Mouse (Mus musculus) CH12F3 (cell line): ENCODE data around the gene Gmip.

Experiments used
- in situ Hi-C: fragments of 300-500 bp; cut with MboI; formaldehyde crosslinking; loops from 2 replicates; pipeline ENCODE4 v1.14.3; 2020; ENCODE audit warnings: low sequenced_read_pairs

Gmip gene

DNA sequence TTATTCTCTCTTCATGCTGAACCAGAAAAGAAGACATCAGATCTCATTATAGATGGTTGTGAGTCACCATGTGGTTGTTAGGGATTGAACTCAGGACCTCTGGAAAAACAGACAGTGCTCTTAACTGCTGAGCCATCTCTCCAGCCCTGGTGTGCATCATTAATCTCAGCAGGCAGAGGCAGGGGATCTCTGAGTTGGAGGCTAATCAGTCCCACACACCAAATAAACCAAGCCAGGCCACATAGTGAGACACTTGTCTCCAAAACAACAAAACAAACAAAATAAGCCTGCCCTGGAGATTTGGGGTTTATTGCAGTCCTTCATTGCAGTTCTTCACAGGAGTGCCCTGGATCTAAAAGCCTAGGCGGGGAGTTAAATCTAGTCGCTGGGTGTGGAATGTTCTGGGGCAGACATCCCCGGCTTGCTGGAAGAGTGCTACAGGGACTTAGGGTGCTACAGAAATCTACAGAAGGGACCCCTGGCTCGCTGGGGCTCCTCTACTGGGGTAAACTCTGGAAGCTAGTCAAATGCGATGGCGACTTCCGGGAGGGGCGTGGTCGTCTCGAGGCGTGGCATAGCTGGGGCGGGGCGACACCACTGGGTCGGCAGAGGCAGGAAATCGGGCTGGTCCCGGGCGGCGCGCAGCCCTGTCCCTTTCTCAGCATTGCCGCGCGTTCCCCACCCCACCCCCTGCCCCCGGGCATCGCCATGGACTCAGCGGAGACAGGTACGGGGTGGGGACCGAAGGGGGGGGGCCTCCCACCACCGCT, at the start of gene Gmip:
TSS of gene Gmip (plus strand) at position 586 of the 770 bp plus-strand sequence.
- in situ Hi-C loops = no loop called here

DNA sequence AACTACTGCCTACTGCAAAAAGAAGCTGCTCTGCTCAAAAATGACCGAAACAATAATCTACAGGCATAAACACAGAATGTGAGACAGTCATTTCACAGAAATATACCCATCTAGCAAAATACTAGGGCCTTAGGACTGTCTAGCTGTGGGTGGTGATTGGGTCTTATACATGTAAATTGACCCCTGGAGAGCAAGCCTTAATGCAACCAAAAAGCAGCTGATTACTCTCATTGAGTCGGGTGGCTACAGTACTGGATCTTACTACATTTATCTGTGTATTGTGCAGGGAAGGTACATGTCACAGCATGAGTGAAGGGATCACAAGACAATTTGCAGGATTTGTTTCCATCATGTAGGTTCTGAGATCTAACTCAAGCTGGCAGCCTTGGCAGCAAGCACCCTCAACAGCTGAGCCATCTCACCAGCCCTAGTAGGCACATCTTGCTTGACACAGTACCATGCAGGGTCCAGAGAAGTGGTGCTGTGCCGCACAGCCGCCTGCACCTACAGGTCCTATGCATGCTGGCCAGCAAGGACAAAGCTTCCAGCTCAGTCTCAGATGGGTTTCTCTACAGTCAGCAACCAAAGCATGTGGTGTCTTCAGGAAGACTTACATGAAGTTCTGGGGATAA, 46.5 kb upstream of the Gmip start:
- in situ Hi-C loops = no loop called here

DNA sequence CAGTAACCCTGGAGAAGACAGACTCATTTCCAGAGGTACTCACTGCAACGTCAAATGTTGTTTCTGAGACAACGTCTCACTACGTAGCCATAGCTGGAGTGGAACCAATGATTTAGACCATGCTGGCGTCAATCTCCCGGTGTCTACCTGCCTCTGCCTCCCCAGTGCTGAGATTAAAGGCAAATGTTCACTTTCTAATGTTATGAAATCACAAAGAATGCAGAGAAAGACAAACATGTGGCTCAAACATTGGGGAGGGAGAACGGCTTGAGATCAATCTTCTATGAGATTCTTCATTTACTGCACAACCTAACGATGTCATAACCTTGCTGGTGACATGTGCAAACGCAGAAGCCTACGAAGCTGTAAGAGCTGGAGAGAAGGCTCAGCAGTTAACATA, 37.3 kb upstream of the Gmip start:
- in situ Hi-C loops = no loop called here

DNA sequence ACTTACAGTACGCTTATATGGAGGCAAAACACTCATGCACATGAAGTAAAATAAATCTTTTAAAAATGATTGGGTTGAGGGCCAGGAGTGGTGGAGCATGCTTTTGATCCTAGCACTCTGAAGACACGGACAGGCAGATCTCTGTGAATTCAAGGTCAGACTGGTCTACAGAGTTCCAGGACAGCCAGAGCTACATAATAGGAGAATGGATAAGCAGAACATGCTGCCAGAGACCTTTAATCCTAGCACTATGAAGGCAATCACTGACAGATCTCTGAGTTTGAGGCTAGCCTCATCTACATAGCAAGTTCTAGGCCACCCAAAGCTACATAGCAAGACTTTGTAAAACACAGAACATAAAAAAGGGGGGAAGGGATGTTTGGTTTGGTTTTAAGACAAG, 36.4 kb upstream of the Gmip start:
- in situ Hi-C loops = no loop called here

DNA sequence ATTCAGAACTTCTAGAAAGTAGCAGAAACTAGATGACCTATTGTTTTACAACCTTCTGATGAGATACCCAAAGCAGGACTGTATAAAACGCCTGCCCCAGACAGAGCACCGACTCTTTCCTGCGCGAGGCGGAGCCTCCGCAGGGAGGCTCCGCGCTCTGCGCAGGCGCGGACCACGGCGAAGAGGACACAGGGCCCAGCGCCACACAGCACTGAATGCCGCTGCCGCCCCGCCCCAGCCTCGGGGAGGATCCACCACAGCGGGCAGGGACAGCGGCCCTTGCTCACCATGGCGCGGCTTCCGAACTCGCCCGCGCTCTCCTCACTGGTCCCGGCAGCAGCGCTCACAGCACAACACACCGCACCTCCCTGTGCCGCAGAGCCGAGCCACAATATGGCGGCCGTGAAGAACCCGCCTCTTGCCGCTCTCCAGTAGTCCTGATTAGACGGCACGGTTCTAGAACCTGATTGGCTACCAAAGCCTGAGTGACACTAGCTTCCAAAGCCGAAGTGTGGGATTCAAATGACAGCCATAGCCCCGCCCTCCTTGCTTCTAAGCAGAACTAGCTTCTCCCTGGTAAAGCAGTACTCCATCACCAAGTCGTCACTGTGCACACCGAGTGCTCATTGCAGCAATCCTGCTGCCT, 33.9 kb upstream of the Gmip start, which contains the start of gene Gm20422:
TSS of gene Gm20422 (minus strand) at position 384 of the 646 bp plus-strand sequence.
- in situ Hi-C loops = no loop called here

DNA sequence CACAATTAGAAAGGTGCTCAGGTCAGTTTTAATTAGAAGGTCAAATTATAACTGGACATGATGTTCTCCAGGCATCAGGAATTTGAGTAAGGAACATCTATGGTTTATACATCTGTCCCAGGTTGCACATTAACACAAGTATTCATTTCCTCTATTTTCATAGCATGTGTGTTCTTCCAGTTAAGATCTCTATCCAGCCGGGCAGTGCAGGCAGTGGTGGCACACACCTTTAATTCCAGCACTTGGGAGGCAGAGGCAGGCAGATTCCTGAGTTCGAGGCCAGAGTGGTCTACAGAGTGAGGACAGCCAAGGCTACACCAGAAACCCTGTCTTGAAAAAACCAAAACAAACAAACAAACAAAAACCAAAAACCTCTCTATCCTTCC, 33.3 kb upstream of the Gmip start:
- in situ Hi-C loops = no loop called here

DNA sequence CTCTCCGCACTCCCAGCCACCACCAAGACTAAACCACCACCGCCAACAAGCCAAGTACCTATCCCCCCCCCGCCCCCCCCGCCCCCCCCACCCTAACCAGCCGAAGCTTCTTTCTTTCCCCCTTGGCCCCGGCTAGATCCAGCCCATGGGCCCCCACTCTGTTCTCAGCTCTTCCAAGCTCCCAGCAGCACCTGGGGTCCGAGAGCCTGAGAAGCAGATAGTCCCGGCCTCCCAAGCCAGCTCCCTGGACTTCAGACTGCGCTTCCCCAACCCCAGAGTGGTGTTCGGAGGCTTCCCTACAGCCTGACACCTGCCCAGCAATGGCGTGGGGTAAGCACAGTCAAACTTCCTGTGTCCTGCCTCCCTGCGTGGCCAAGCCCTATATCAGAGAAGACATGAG, 31.4 kb upstream of the Gmip start:
- in situ Hi-C loops = no loop called here

DNA sequence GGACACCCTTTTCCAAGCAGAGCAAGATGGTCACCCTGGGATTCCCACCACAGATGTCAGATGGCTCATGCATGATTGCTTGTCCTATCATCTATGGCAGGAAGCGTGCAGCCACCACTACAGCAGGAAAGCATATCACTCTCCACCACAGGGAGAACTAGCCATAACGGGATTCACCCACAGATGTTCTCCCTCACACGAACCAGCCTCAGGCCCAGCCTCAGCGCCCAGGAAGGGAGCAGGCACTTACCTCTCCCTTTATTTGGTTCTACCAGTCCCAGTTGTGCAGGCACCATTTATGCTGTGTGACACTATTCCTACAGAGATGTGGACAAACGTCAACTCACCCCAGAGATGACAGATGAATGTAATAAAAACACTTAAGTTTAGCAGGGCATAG, 19.4 kb upstream of the Gmip start:
- in situ Hi-C loops = no loop called here

DNA sequence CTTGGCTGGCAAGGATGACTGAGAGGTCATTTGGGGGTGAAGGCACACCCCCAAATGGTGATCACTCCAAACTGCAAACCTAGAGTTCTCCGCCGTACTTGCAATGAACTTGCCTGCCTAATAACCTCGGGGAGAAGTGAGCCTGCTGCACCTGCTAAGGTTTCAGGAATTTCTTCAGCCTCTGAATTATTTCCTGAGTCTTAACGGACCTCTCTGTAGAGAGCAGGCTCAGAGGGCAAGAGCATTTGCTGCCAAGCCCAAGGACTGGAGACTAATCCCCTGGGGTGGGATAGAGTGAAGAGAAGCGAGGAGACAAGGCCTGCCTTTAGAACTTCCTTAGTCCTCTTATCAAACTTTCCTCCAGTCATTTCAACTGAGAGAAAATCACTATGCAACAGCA, 18.7 kb upstream of the Gmip start:
- in situ Hi-C loops = no loop called here

DNA sequence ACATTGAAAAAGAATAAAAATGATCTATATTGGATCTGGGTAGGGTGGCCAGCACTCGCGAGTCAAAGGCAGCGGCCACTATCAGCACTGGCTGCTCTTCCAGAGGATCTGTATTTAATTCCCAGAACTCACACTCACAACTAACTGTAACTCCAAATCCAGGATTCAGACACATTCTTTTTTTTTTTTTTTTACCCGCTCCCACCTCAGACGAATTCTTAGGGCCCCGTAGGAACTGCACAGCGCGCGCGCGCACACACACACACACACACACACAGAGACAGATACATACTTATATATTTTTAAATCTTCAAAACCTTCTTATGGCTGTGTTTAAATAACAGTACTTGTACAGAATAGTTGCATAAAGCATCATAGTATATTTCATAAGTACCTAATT, 18.1 kb upstream of the Gmip start:
- in situ Hi-C loops = no loop called here

DNA sequence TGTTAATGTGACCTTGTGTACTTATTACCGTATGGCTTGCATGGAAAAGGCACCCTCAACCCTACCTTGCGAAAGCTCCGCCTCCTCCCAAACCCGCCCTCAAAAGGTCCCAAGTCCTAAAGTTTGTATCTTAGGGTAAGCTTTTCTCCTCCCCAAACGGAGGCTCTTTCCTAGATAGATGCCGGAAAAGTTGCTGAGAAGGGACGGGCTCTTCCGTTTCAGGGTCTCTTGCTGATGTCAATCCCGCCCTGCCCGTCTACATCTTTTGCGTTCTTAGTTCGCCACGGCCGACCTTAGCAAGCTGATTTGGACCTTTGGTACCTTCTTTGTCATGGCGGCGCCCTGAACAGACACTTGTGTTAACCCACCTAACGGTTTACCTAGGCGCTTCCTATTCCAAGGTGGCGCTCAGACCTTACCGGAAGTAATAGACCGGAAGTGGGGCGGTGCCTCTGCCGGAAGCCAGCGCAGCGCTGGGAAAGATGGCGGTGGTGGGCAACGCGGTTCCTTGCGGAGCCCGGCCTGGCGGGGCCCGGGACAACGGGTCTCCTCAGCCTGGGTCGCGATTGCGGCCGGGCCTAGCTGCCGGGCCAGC, 17.6 kb upstream of the Gmip start, which contains the start of the genes Atp13a1 and Zfp866:
TSS of gene Atp13a1 (plus strand) at position 391 of the 595 bp plus-strand sequence.
TSS of gene Zfp866 (minus strand) at position 406 of the 595 bp plus-strand sequence.
- in situ Hi-C loops = no loop called here

DNA sequence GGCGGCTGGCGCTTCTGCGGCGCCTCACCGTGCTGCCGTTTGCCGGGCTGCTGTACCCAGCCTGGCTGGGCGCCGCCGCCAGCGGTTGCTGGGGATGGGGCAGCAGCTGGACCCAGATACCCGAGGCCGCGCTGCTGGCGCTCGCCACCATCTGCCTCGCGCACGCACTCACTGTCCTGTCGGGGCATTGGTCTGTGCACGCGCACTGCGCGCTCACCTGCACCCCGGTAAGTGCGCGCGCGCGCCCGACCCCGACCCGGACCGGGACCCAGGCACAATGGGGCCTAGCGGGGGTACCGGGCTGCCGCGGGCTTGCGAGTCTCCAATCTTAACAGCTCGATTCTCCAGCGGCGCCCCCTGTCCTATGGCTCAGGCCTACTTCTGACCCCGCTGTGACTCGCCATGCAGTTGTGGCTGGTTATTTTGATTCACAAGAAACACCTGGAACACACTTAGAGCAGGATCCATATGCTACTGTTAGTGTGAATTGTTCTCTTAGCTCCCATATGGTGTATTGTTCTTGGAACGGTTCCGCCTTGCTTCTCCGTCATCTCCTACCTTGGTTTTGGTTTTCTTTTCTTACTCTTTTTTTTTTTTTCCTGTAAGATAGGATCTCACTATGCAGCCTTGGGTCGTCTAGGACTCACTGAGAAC, 16.9 kb upstream of the Gmip start:
- in situ Hi-C loops = no loop called here

DNA sequence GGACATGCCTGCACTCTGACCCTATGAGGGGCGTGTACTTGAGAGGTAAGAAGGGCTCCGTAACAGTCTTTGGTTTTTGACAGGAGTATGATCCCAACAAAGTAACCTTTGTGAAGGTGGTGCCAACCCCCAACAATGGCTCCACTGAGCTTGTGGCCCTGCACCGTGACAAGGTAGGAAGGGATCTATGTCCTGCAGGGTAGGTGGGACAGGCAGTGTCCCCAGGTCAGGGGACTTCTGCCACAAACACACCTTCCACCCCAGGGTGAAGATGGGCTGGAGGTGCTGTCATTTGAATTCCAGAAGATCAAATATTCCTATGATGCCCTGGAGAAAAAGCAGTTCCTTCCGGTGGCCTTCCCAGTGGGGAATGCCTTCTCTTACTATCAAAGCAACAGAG, 14.8 kb upstream of the Gmip start:
- in situ Hi-C loops = no loop called here

DNA sequence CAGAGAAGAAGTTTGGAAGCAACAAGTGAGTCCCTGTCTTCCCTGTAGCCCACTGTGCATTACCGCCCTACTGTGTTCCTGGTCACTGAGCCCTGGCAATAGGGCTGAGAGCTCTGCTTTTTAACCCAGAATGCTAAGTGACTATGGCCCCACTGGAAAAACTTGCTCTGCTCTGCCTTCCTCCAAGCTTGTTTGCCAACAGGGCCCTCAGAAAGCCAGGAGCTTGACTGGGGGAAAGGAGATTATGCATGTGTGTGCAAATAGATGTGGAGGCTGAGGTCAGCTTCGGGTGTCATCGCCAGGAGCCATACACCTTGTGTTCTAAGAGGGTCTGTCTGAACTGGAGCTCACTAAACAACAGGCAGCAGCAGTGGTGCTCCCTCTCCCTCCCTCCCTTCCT, 14.4 kb upstream of the Gmip start:
- in situ Hi-C loops = no loop called here

DNA sequence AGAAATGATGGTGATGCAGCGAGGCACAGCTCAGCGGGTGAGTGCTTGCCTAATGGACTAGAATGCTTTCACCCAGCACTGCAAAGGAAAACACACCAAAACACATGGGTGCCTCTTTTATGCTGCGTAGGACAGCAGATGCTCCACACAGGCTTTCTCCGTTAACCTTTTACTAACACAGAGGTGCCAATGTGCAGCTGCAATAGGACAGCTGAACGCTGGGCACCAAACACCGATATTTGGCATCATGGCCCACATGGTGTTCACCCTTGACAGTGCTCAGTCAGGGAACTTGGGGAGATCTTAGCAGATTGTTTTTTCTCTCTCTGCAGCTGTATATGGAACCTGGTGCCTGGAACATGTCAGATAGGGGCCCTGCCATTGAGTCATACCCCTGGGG, 13.6 kb upstream of the Gmip start:
- in situ Hi-C loops = no loop called here

DNA sequence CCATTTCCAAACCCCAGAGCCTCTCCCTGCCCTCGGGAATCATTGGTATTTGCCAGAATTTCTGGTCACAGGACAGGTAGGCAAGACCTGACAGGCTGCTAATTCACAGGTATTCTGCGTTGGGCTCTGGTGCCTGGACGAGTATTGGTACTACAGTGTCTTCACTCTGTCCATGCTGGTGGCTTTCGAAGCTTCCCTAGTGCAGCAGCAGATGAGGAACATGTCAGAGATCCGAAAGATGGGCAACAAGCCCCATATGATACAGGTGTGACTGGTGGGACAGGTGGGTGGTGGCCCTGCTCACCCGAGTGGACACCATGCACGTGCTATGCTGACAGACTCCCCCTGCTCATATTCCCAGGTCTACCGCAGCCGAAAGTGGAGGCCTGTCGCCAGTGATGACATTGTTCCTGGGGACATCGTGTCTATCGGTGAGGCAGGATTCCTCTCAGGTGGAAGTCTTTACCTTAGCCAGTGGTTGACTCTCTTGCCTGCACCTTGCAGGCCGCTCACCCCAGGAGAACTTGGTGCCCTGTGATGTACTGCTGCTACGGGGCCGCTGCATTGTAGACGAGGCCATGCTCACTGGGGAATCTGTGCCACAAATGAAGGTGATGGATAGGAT, 11.6 kb upstream of the Gmip start:
- in situ Hi-C loops = no loop called here

DNA sequence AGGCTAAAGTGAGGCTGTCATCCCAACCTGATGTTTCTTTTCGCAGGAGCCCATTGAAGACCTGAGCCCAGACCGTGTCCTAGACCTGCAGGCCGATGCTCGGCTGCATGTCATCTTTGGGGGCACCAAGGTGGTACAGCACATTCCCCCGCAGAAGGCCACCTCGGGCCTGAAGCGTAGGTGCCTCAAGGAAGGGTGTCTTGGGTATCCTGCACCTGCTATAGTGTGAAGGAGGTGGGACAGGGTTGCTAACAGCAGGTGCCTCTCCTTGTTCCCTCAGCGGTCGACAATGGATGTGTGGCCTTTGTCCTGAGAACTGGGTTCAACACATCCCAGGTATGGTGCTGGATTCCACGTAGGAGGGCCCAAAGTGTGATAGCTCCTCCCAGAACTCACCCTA, 10.8 kb upstream of the Gmip start:
- in situ Hi-C loops = no loop called here

DNA sequence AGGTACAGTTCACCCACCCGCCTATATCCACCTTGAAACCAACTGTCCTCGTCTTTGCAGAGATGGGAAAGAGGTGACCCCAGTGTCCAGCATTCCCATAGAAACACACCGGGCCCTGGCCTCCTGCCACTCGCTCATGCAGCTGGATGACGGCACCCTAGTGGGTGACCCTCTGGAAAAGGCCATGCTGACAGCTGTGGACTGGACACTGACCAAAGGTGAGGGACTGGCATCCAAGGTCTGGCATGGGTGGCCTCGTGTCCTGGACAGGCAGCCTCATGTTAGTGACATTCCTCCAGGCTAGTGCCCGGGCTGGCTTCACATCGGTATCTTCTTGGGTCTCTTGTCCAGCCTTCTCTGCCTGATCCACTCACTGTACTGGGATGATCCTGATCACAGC, 9.2 kb upstream of the Gmip start:
- in situ Hi-C loops = no loop called here

DNA sequence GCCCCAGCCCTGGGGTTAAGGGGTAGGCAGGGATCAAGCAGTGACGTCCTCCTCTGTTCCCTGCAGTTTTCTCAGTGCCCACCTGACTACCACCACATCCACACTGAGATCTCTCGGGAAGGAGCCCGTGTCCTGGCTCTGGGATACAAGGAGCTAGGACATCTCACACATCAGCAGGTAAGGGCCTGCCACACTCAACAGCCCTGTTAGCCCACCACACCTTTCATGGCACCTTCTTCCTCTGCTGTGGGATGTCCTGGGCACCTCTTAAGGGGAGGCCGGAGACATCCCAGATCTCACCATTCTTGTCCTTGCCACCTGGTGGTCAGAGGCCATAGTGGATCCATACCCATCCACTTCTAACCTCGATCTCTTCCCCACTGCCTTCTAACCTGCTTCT, 8.5 kb upstream of the Gmip start:
- in situ Hi-C loops = no loop called here

DNA sequence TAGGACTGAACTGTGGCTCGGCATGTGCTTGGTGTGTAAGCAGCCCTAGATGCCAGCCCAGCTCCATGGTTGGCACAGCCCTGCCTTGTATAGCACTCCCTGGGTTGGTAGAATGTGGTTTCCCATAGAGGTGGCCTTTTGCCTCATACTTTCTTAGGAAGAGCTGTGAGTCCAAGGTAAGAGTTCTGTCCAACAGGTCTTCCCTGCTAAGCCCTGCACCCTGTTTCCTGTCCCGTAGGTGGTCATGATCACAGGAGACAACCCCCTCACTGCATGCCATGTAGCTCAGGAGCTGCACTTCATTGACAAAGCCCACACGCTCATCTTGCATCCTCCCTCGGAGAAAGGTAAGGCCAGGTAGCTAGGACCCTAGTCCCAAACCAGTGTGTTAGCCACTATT, 6.7 kb upstream of the Gmip start:
- in situ Hi-C loops = no loop called here

DNA sequence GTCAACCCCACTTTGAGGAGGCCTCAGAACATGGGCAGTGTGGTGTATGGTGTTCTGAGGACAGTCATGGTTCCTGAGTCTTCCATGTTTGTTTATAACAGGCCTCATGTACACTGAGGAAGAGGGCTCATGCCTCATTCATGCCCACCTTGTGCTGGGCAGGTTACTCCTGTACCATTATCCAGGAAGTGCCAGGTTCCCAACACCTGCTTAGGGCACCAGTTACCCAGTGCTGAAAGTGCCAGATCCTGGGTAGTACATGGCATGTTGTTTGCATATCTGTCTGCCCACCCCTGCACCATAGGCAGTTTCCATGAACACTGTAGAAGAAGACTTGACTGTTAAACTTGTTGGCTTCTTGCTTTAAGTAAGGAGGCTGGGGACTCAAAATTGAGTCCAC, 6.3 kb upstream of the Gmip start:
- in situ Hi-C loops = no loop called here
